Mouse (Mus musculus) myocyte (in vitro differentiated cells): Measurements from ENCODE around the gene Epb41l4b.

Experiments used
- MAX ChIP-seq: IDR thresholded peaks from one replicate; pipeline ENCODE4 v1.6.1; 2011; ENCODE audit warnings: low read depth, mild to moderate bottlenecking, control low read depth
- MYOD1 ChIP-seq, 3 experiments: IDR thresholded peaks; one replicate each; pipeline ENCODE4 v1.6.1; 2011; ENCODE audit warnings: control low read depth in 2 of 3, low read depth in 2 of 3, mild to moderate bottlenecking in 2 of 3, moderate library complexity in 1 of 3; ENCODE audit not compliant: insufficient read length in 2 of 3, control insufficient read depth in 1 of 3
- MYOG ChIP-seq, 3 experiments: IDR thresholded peaks; one replicate each; pipeline ENCODE4 v1.6.1; 2011; ENCODE audit warnings: control low read depth in 2 of 3, low read depth in 2 of 3, mild to moderate bottlenecking in 2 of 3; ENCODE audit not compliant: insufficient read length in 2 of 3, control insufficient read depth in 1 of 3, insufficient read depth in 1 of 3
- POLR2A ChIP-seq: IDR thresholded peaks from one replicate; pipeline ENCODE4 v1.6.1; 2011; ENCODE audit warnings: low read depth, mild to moderate bottlenecking, control low read depth, moderate library complexity; ENCODE audit not compliant: insufficient read length
- REST ChIP-seq: IDR thresholded peaks from one replicate; pipeline ENCODE4 v1.6.1; 2011; ENCODE audit warnings: mild to moderate bottlenecking, control low read depth, moderate library complexity; ENCODE audit not compliant: insufficient read depth, insufficient read length
- TCF3 ChIP-seq: IDR thresholded peaks from one replicate; pipeline ENCODE4 v1.6.1; 2011; ENCODE audit warnings: low read depth, control low read depth; ENCODE audit not compliant: insufficient read length
- USF1 ChIP-seq: IDR thresholded peaks from one replicate; pipeline ENCODE4 v1.6.1; 2011; ENCODE audit warnings: low read depth, mild to moderate bottlenecking, control low read depth, moderate library complexity

- TF ChIP-seq TCF3 (no peak), MAX (no peak), REST (no peak), POLR2A (no peak), MYOD1 (IDR thresholded peaks at IDR 0.05; ENCODE audit: control insufficient read depth in 1 of 3, insufficient read length in 2 of 3, low read depth in 2 of 3) (no peak), MYOG (IDR thresholded peaks at IDR 0.05; ENCODE audit: control insufficient read depth in 1 of 3, insufficient read depth in 1 of 3, insufficient read length in 2 of 3, low read depth in 2 of 3) (no peak), USF1 (no peak)
Observed at GRCm38 (mm10) chr4:56993331-56993730, 149.9 kb downstream of the Epb41l4b start.
